Mouse (Mus musculus) fibroblast of lung, adult 2 months (primary cell): ENCODE measurements around the gene Cfi.

Source experiments
- DNase-seq: peaks from one replicate; pipeline ENCODE4 v3.0.0-alpha.2; 2011; ENCODE audit warnings: low read depth

The Cfi gene

GRCm38 (mm10) chr3:129877327-129877726 is 41.6 kb downstream of the Cfi start:
- no peak for DNase-seq

- DNase-seq = peak; percentile 58
Observed at GRCm38 (mm10) chr3:129878405-129879021, 42.8 kb downstream of the Cfi start, which contains the start of gene Pla2g12a. Pla2g12a (plus strand) TSS chr3:129878606.

GRCm38 (mm10) chr3:129879131-129879757 is 43.6 kb downstream of the Cfi start:
- DNase-seq = no peak

- no peak for DNase-seq
Observed at GRCm38 (mm10) chr3:129879913-129880312, 44.2 kb downstream of the Cfi start.

- DNase-seq = no peak
Observed at GRCm38 (mm10) chr3:129880925-129881593, 45.4 kb downstream of the Cfi start.

GRCm38 (mm10) chr3:129885577-129885976 is 49.9 kb downstream of the Cfi start:
- no peak for DNase-seq

- DNase-seq = no peak
Observed at GRCm38 (mm10) chr3:129886430-129886829, 50.7 kb downstream of the Cfi start.

GRCm38 (mm10) chr3:129887779-129888517 is 52.3 kb downstream of the Cfi start:
- no peak for DNase-seq

- DNase-seq = no peak
Observed at GRCm38 (mm10) chr3:129892003-129892402, 56.3 kb downstream of the Cfi start.

- no peak for DNase-seq
Observed at GRCm38 (mm10) chr3:129893143-129893542, 57.5 kb downstream of the Cfi start.

GRCm38 (mm10) chr3:129896591-129896990 is 60.9 kb downstream of the Cfi start:
- no peak for DNase-seq

- DNase-seq = no peak
Observed at GRCm38 (mm10) chr3:129898886-129899285, 63.2 kb downstream of the Cfi start.

GRCm38 (mm10) chr3:129901271-129901809 is 65.7 kb downstream of the Cfi start, which contains the start of gene Casp6:
Casp6 (plus strand) TSS chr3:129901425.
- DNase-seq = peak; percentile 40

GRCm38 (mm10) chr3:129903369-129903768 is 67.7 kb downstream of the Cfi start:
- DNase-seq = no peak

- no peak for DNase-seq
Observed at GRCm38 (mm10) chr3:129903866-129904265, 68.2 kb downstream of the Cfi start.

- DNase-seq = no peak
Observed at GRCm38 (mm10) chr3:129904381-129905132, 68.9 kb downstream of the Cfi start.

- DNase-seq = no peak
Observed at GRCm38 (mm10) chr3:129912025-129912424, 76.3 kb downstream of the Cfi start.

- no peak for DNase-seq
Observed at GRCm38 (mm10) chr3:129913241-129913640, 77.6 kb downstream of the Cfi start.

- DNase-seq = no peak
Observed at GRCm38 (mm10) chr3:129917424-129917823, 81.7 kb downstream of the Cfi start.

- peak; percentile 42 for DNase-seq
Observed at GRCm38 (mm10) chr3:129918434-129918833, 82.8 kb downstream of the Cfi start.

GRCm38 (mm10) chr3:129923581-129923980 is 87.9 kb downstream of the Cfi start:
- no peak for DNase-seq
